Mouse (Mus musculus) embryonic facial prominence, embryonic 13.5 days (tissue): ENCODE data around the gene Aif1. TPM values are rescaled to one million over a fixed set of nuclear protein-coding genes. Genes with fewer than 3 reads are reported as not detected.
"Not testable (repeated sequence)": the region's sequence is repeated elsewhere in the genome, so short reads cannot be mapped to it uniquely, and the experiment has no call there.

Experiments used
- ATAC-seq: fragments of 200-750 bp; cut with Nextera tagmentation; 2 replicates; pipeline ENCODE4 v1.8.0; 2017; ENCODE audit warnings: low read depth; ENCODE audit not compliant: insufficient number of reproducible peaks, insufficient read depth, low FRiP score, low TSS enrichment
- H3K27ac ChIP-seq: fragments of 300-500 bp; sonication (generic); 2 replicates; pipeline ENCODE4 v1.5.1; 2015; ENCODE audit warnings: moderate library complexity, mild to moderate bottlenecking, inconsistent platforms
- H3K27me3 ChIP-seq: fragments of 300-500 bp; sonication (generic); 2 replicates; pipeline ENCODE4 v1.6.1; 2015; ENCODE audit warnings: mild to moderate bottlenecking, inconsistent platforms
- H3K36me3 ChIP-seq: fragments of 300-500 bp; sonication (generic); 2 replicates; pipeline ENCODE4 v1.6.1; 2015; ENCODE audit warnings: mild to moderate bottlenecking, inconsistent platforms
- H3K4me1 ChIP-seq: fragments of 300-500 bp; sonication (generic); 2 replicates; pipeline ENCODE4 v1.6.1; 2015; ENCODE audit warnings: inconsistent platforms
- H3K4me2 ChIP-seq: fragments of 300-500 bp; sonication (generic); 2 replicates; pipeline ENCODE4 v1.6.1; 2015; ENCODE audit warnings: moderate library complexity, mild to moderate bottlenecking, inconsistent platforms
- H3K4me3 ChIP-seq: fragments of 300-500 bp; sonication (generic); 2 replicates; pipeline ENCODE4 v1.5.1; 2015; ENCODE audit warnings: mild to moderate bottlenecking, inconsistent platforms
- H3K9ac ChIP-seq: fragments of 300-500 bp; sonication (generic); 2 replicates; pipeline ENCODE4 v1.6.1; 2015; ENCODE audit warnings: mild to moderate bottlenecking, inconsistent platforms
- H3K9me3 ChIP-seq: fragments of 300-500 bp; sonication (generic); 2 replicates; pipeline ENCODE4 v1.6.1; 2016; ENCODE audit warnings: inconsistent platforms
- WGBS: fragments of 180-500 bp; shearing (Covaris S2); methylation state at CpG from one replicate; pipeline ENCODE4 v1.1.7; 2015; ENCODE audit warnings: mixed read lengths; 5-methylcytosine and 5-hydroxymethylcytosine counted together
- polyA plus RNA-seq: library from polyadenylated mRNA; unstranded; fragments of >200 nt; fragmentation: Nextera tagmentation; extraction: Ambion mirVana; gene quantifications from 2 replicates; pipeline ENCODE4 v1.2.1, GENCODE M21; 2015

The Aif1 gene
- polyA plus RNA-seq, 1 experiment from 2014 or later: 8.1 TPM

GRCm38 (mm10) chr17:35134801-35135590 is 40.9 kb downstream of the Aif1 start, which contains the start of gene Bag6:
TSS of gene Bag6 (plus strand) at chr17:35135178.
- Histone ChIP-seq H3K36me3 (peaks cover 28% of the 10 kb centered on the region), H3K4me3 (peak within 1 kb of the TSS; percentile 73), H3K27me3 (no peaks in the 10 kb centered on the region), H3K9ac (peak within 1 kb of the TSS; percentile 84), H3K27ac (peak within 1 kb of the TSS; percentile 95), H3K9me3 (no peaks in the 10 kb centered on the region), H3K4me1 (peaks cover 15% of the 10 kb centered on the region), H3K4me2 (peak within 1 kb of the TSS; percentile 73)
- under 1% methylated on average over 66 of the region's 66 CpGs for WGBS
- peak; percentile 91 for ATAC-seq

DNA sequence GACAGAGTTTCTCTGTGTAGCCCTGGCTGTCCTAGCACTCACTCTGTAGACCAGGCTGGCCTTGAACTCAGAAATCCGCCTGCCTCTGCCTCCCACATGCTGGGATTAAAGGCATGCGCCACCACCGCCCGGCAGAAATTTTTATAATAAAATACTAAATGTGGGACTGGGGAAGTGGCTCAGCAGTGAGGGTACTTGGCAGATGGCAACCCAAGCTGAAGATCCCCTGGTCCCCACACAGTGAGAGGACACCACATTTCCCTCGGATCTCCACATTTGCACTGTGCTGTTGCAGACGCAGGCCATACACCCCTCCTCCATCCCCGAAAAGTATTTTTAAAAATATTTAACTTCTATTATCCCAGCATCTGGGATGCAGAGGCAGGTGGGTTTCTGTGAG is 42.4 kb downstream of the Aif1 start:
- no peak overlapping the region for H3K4me2 ChIP-seq
- H3K4me1 ChIP-seq: peaks cover 15% of the 10 kb centered on the region
- no peaks in the 10 kb centered on the region for H3K27me3 ChIP-seq
- no peak for ATAC-seq
- no peak overlapping the region for H3K27ac ChIP-seq
- no peak overlapping the region for H3K9ac ChIP-seq
- peaks cover 26% of the 10 kb centered on the region for H3K36me3 ChIP-seq
- H3K9me3 ChIP-seq: no peaks in the 10 kb centered on the region
- H3K4me3 ChIP-seq: no peak overlapping the region
- whole genome bisulfite sequencing: 92% methylated on average over 7 of the region's 7 CpGs

GRCm38 (mm10) chr17:35132174-35132560 is 43.7 kb downstream of the Aif1 start:
- WGBS: 80% methylated on average over 3 of the region's 3 CpGs
- no peaks in the 10 kb centered on the region for H3K9me3 ChIP-seq

DNA sequence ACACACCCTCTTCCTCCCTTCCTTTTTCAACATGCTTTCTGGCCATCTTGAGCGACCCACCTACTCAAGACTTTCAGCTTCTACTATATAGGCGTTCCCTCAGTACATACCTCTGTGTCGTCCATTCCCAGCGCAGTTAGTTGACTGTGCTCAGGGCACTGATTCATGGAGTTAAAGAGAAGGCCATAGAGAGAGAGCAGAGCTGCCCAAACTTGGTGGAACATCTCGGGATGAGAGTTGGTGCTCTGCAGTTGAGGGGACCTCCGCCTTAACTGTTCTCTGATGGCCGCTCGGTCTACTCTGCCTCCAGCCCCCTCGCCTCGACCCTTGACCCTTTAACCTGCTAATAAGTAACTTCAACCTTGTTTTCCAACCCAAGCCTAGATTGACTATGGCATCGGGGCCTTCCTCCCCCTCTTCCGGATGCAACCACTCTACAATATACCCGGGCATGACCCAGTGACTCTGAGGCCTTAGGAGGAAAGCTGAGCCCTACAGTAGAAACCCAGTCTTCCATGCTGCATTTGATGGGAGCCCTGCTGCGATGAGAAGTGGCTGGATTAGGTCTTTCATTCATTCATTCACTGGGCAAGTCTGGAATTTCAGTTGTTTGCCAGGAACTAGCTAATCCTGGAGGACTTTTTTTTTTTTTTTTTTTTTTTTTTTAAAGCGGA is 44.2 kb downstream of the Aif1 start, which contains the start of gene Apom:
TSS of gene Apom (minus strand) at position 551 of the 674 bp plus-strand sequence.
- no peak within 1 kb of the TSS for H3K27ac ChIP-seq
- peaks cover 29% of the 10 kb centered on the region for H3K36me3 ChIP-seq
- H3K4me2 ChIP-seq: no peak within 1 kb of the TSS
- H3K4me1 ChIP-seq: peaks cover 18% of the 10 kb centered on the region
- ATAC-seq: no peak
- no peak within 1 kb of the TSS for H3K4me3 ChIP-seq
- no peaks in the 10 kb centered on the region for H3K9me3 ChIP-seq
- H3K9ac ChIP-seq: no peak within 1 kb of the TSS
- no peaks in the 10 kb centered on the region for H3K27me3 ChIP-seq
- 75% methylated on average over 15 of the region's 15 CpGs for WGBS

More at GRCm38 (mm10) chr17:35132174-35132560, 43.7 kb downstream of the Aif1 start:
- no peak for ATAC-seq
- Histone ChIP-seq H3K27ac (no peak overlapping the region), H3K9ac (no peak overlapping the region), H3K4me1 (peaks cover 18% of the 10 kb centered on the region), H3K4me3 (no peak overlapping the region), H3K4me2 (no peak overlapping the region), H3K27me3 (no peaks in the 10 kb centered on the region), H3K36me3 (peaks cover 29% of the 10 kb centered on the region)

DNA sequence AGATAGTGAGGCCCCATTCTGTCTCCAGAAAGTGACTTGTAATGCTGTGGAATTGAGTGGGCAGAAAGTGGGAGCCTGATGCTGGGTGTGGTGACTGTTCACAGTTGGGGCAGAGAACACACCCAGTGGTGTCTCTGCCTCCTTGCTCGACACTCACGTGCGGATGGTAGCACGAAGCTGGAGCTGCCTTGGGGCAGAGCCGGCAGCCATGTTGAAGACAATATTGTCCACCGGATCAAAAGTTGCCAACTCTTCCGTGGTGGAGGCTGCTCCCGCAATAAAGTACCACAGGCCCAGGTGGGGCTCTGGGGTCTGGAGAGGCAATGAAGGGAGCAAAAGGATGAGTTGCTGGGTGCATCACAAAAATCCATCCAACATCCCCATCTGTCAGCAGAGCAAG is 44.8 kb downstream of the Aif1 start:
- no peak for ATAC-seq
- H3K36me3 ChIP-seq: peaks cover 29% of the 10 kb centered on the region
- 90% methylated on average over 8 of the region's 8 CpGs for WGBS

GRCm38 (mm10) chr17:35128996-35129395 is 46.9 kb downstream of the Aif1 start:
- no peak overlapping the region for H3K27ac ChIP-seq
- no peaks in the 10 kb centered on the region for H3K27me3 ChIP-seq
- no peak for ATAC-seq
- no peak overlapping the region for H3K9ac ChIP-seq
- H3K9me3 ChIP-seq: no peaks in the 10 kb centered on the region
- H3K4me2 ChIP-seq: no peak overlapping the region
- peaks cover 38% of the 10 kb centered on the region for H3K36me3 ChIP-seq
- H3K4me1 ChIP-seq: peaks cover 23% of the 10 kb centered on the region
- 77% methylated on average over 11 of the region's 11 CpGs for WGBS
- H3K4me3 ChIP-seq: no peak overlapping the region

More for the DNA sequence above, 44.8 kb downstream of the Aif1 start:
- no peaks in the 10 kb centered on the region for H3K9me3 ChIP-seq
- H3K4me1 ChIP-seq: peaks cover 14% of the 10 kb centered on the region
- no peak overlapping the region for H3K4me2 ChIP-seq
- H3K27ac ChIP-seq: no peak overlapping the region
- H3K4me3 ChIP-seq: no peak overlapping the region
- H3K27me3 ChIP-seq: no peaks in the 10 kb centered on the region
- H3K9ac ChIP-seq: no peak overlapping the region

GRCm38 (mm10) chr17:35127017-35127416 is 48.9 kb downstream of the Aif1 start:
- 67% methylated on average over 13 of the region's 13 CpGs for WGBS
- Histone ChIP-seq H3K27ac (peak overlapping the region; percentile 88; the same call in 1 of the 2 replicates), H3K4me3 (peak overlapping the region; percentile 82), H3K36me3 (peaks cover 45% of the 10 kb centered on the region), H3K4me2 (peak overlapping the region; percentile 83), H3K4me1 (peaks cover 30% of the 10 kb centered on the region), H3K9ac (peak overlapping the region; percentile 89), H3K27me3 (no peaks in the 10 kb centered on the region), H3K9me3 (no peaks in the 10 kb centered on the region)
- ATAC-seq: no peak

DNA sequence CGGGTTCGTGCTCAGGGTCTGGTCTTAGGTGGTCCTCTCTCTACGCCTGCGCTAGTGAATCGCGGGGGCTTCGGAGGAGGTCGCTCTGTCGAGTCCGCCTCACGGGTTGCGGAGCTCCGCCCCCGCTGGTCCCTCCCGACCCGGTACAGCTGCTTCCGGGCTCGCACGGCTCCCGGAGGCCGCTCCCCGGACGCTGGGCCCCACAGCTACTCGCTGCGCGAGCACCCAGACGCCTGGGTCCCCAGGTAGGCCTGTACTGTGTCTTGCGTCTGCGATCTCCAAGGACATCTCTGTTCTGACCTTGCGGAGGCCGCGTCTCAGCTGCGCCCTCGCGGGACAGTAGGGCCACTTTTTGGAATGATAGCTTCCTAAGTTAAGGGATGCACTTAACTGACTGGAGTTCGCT is 49.7 kb downstream of the Aif1 start, which contains the start of gene D17H6S53E:
TSS of gene D17H6S53E (plus strand) at position 168 of the 406 bp plus-strand sequence.
- peak within 1 kb of the TSS; percentile 89 for H3K9ac ChIP-seq
- H3K4me1 ChIP-seq: peaks cover 31% of the 10 kb centered on the region
- H3K4me2 ChIP-seq: peak within 1 kb of the TSS; percentile 83
- H3K27me3 ChIP-seq: no peaks in the 10 kb centered on the region
- H3K4me3 ChIP-seq: peak within 1 kb of the TSS; percentile 82
- peak within 1 kb of the TSS; percentile 88 for H3K27ac ChIP-seq
- H3K9me3 ChIP-seq: no peaks in the 10 kb centered on the region
- ATAC-seq: peak; percentile 70; the same call in 1 of the 2 replicates
- H3K36me3 ChIP-seq: peaks cover 45% of the 10 kb centered on the region
- under 1% methylated on average over 36 of the region's 36 CpGs for WGBS

DNA sequence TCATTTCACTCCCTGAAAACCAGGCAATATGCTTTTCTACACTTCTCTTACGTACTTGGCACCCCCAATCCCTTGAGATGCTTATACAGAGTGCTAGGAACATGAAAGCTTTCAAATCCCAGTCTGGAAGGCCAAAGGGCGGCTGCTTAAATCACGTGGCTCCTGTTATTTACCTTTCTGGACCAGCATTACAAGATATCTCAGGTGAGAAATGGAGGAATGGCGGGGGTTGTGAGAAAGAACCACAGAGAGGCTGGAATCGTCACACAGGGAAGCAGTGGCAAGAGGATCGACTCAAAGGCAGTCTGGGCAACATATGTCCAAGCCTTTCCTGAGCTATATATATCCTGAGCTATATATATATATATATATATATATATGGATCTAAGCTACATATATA is 50.3 kb downstream of the Aif1 start:
- H3K4me2 ChIP-seq: peak overlapping the region; percentile 83

DNA sequence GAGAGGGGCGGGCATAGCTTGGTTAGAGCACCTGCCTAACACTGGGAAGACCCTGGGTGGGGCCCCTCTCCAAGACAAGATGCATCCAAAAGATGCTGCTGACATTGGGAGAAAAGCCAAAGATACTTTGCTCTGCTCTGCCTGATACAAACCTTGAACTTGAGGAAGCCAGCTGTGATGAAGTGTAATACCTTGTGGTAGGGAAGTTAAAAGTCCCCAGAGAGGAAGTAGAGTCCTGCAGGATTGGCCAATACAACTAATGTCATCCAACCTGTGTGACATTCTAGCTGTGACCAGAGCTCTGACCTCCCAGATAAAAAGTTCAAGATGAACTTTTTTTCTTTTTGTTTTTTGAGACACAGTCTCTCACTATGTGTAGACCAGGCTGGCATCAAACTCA is 50.8 kb downstream of the Aif1 start:
- H3K27ac ChIP-seq: no peak overlapping the region
- H3K4me1 ChIP-seq: peaks cover 35% of the 10 kb centered on the region
- H3K9me3 ChIP-seq: no peaks in the 10 kb centered on the region
- peak overlapping the region; percentile 89 for H3K9ac ChIP-seq
- no peaks in the 10 kb centered on the region for H3K27me3 ChIP-seq
- H3K36me3 ChIP-seq: peaks cover 37% of the 10 kb centered on the region
- WGBS: 95% methylated on average over 1 of the region's 1 CpGs
- no peak for ATAC-seq
- H3K4me3 ChIP-seq: no peak overlapping the region; the same call in 1 of the 2 replicates
- H3K4me2 ChIP-seq: peak overlapping the region; percentile 83; the same call in 1 of the 2 replicates

More for the DNA sequence above, 50.3 kb downstream of the Aif1 start:
- Histone ChIP-seq H3K4me1 (peaks cover 31% of the 10 kb centered on the region), H3K4me3 (peak overlapping the region; percentile 82), H3K9ac (peak overlapping the region; percentile 89), H3K27ac (peak overlapping the region; percentile 88; the same call in 1 of the 2 replicates), H3K36me3 (peaks cover 41% of the 10 kb centered on the region), H3K9me3 (no peaks in the 10 kb centered on the region), H3K27me3 (no peaks in the 10 kb centered on the region)
- 29% methylated on average over 6 of the region's 6 CpGs for WGBS
- no peak for ATAC-seq

DNA sequence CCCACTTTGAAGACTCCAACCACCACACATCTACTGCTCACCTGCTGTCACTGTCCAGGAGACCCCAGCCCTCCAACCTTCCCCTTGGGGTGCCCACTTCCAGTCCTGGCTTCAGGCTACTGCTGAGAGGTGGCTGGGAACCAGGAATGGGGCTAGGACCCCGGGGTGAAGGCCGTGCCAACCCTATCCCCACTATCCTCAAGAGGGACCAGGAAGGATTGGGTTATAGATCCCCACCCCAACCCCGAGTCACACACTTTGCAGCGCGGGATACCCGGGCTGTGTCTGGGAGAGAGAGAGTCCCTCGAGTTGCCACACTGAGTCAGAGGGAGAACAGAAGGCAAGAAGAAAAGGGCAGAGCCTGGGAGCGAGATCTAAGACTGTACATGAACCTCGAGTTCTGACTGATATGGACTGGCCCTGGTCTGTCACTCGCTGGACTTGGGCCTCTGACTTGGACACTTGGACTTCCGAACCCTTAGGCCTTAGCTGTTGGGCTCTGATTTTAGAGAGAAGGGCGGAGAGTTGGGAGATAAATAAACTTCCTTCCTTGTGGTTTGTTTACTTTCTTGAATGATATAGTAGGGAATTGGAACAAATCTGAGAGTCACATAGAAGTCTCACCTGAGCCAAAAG is 51.5 kb downstream of the Aif1 start:
- not testable (repeated sequence) for H3K9ac ChIP-seq, ATAC-seq, H3K4me2 ChIP-seq, H3K27me3 ChIP-seq, H3K4me3 ChIP-seq, H3K27ac ChIP-seq, H3K9me3 ChIP-seq
- WGBS: 95% methylated on average over 12 of the region's 12 CpGs
- Histone ChIP-seq H3K4me1 (peaks cover 40% of the 10 kb centered on the region), H3K36me3 (peaks cover 36% of the 10 kb centered on the region)
